Mouse (Mus musculus) heart, adult 11 months (tissue): Measurements from ENCODE around the gene Ppil6.

Experiments used
- DNase-seq: peaks from one replicate; pipeline ENCODE4 v3.0.0; 2022

Ppil6 gene

DNA sequence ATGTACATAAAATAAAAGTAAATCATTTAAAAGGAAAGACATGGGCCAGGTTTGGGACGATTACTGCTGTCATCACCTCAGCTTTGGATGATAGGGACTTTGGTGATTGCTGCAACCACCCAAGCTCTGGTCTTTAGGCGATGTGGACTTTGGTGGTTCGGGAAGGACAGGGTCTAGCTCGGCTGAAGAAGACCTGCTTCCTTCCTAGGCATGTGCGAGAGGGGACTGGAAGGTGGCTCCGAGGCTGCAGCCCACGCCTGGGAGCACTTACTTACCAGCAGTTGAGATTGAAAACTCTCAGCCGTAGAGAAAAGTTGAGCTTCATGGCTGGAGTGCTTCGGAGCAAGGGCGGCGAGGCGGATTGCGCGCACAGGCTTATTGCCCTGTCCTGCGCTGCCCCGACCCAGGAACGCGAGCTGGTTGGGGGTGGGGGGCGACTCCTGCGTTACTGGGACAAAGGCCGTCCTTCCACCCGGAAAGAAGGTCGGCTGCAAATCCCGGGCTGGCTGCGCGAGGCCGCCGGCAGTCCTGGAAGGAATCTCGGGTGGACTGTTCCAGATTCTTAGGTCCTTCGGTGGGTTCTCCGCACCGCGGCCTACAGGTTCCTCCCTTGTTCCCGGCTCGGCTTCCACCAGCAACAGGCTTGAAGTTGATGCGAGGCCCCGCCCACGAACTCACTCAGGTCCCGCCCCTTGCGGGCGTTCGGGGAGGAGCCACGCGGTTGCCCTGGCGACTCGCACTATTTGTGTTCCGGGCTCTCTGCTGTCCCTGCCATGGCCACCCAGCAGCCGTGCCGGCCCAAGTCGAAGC is at the start of gene Ppil6, which contains the start of gene Smpd2:
TSS of gene Ppil6 (plus strand) at position 732 of the 810 bp plus-strand sequence.
TSS of gene Smpd2 (minus strand) at position 662 of the 810 bp plus-strand sequence.
- DNase-seq = peak; percentile 99

DNA sequence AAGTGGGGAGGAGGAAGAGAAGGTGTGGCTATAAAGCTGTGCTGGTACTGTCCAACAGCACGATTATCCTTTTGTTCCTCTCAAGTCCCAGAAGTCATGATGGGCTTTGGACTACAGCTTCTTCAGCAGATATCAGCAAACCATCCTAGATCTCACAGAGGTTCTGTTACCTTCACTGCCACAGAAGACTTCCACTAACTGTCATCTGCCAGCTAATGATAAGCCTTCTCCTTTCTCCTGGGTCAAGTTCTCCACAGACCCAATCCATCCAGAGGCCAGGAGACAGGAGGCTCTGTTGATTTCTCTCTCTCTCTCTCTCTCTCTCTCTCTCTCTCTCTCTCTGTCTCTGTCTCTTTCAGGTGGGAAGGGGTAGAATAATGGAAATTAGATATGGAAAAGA is 42.0 kb upstream of the Ppil6 start:
- DNase-seq = peak; percentile 8

- no peak for DNase-seq
Measured at GRCm38 (mm10) chr10:41449684-41450083, 40.6 kb upstream of the Ppil6 start.

GRCm38 (mm10) chr10:41450137-41450670 is 40.0 kb upstream of the Ppil6 start, which contains the start of gene Zbtb24:
TSS of gene Zbtb24 (plus strand) at chr10:41450383.
- DNase-seq = peak; percentile 99

DNA sequence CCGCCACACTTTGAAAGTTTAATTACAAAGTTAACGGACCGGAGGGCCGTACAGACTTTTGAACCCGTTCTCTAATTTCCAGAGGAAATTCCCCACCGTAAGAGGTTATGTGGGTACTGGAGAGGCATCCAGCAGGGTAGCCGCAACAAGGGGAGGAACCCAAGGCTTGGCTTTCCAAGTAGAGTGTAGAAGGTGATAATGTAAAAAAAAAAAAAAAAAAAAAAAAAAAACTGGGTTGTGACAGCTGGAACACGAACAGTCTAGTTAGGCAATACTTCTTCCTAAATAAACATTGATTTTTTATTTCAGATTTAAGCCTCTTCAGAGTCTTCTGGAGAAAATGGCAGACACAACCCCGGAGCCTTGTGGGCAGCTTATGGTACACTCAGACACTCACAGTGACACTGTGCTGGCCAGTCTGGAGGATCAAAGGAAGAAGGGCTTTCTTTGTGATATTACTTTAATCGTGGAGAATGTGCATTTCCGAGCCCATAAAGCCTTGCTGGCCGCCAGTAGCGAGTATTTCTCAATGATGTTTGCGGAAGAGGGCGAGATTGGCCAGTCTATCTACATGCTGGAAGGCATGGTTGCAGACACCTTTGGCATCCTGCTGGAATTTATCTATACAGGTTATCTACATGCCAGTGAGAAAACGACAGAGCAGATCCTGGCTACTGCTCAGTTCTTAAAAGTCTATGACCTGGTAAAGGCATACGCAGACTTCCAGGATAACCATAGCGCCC is 39.3 kb upstream of the Ppil6 start:
- DNase-seq = peak; percentile 82

DNA sequence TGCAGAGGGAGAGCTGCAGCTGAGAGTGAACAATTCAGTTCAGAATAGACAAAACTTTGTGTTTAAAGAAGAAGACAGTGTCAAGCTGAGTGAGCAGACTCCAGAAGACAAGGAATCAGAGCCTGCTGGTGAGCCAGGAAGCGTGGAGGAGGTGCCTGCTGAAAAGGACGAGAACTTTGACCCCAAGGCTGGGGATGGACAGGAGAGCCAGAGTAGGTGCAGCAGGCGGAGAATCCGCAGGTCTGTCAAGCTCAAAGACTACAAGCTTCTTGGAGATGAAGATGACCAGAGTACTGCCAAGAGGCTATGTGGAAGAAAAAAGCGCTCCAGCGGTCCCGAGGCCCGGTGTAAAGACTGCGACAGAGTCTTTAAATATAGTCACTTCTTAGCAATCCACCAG is 38.6 kb upstream of the Ppil6 start:
- peak; percentile 86 for DNase-seq

- DNase-seq = peak; percentile 74
Measured at GRCm38 (mm10) chr10:41452791-41453190, 37.4 kb upstream of the Ppil6 start.

DNA sequence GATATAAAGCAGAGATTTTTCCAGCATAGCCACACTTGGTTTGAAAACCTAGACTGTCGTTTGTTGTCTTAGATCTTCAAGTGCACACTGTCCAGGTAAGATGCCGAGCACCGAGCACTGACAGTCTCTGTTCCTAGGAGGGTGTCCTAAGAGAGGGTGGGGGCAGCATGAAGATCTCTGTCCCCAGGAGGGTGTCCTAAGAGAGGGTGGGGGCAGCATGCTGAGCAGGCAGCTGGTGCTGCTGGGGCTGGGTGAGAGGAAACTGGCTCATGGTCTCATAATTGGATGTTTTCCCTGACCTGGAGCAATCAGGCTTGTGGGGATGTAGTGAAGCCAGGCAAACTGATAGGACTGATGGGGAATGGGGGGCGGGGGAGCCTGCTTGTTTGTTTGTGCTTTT is 30.2 kb upstream of the Ppil6 start:
- DNase-seq = peak; percentile 86

DNA sequence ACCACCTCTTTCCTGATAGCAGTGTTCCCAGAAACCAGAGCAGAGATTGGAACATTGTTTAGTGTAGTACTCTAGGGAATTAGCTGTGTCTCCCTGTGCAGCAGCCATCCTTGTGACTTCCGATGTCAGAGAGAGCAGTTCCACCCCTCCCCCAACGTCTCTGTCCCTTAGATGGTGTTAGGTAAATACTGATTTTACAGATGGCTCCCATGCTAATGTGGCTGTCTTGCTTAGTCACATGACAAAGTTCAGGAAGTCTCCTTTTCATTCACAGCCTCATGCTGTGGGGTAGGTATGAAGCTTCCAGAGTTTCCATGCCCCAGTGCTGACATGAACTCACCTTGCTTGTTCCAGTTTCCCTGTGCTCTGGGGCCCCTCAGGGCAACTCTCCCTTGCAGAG is 29.7 kb upstream of the Ppil6 start:
- DNase-seq = peak; percentile 88

DNA sequence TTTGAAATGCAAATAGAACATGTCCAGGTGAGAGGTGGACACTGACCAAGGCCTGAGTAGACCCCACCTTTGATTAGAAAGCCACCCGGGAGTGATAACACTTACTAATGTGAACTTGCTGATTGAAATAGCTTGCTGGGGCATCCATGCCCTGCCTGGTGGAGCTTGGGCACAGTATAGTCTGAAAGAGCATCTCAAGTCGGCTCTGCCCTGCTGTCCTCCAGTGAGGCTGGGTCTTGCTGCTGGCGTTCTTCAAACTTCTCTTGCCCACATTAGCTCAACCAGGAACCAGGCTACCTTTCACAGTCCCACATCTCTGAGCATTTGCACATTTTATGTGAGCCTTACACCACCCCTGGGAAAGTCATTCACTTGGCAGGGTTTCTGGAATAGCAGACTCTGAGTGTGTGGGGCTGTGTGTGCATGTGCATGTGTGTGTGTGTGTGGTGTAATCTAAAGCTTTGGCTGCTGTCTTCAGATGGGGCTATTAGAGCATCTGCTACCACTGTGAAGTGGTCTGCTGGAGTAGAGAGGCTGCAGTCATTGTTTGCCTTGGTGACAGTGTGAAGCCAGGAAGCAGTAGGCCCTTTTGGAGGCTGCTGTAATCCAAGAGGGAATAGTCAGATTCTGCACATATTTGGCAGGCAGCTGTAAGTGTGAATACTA is 29.0 kb upstream of the Ppil6 start:
- peak; percentile 74 for DNase-seq

- peak; percentile 82 for DNase-seq
Measured at GRCm38 (mm10) chr10:41464401-41464955, 25.8 kb upstream of the Ppil6 start.

- peak; percentile 64 for DNase-seq
Measured at GRCm38 (mm10) chr10:41467325-41467724, 22.9 kb upstream of the Ppil6 start.

GRCm38 (mm10) chr10:41470693-41471092 is 19.5 kb upstream of the Ppil6 start:
- DNase-seq = peak; percentile 6

DNA sequence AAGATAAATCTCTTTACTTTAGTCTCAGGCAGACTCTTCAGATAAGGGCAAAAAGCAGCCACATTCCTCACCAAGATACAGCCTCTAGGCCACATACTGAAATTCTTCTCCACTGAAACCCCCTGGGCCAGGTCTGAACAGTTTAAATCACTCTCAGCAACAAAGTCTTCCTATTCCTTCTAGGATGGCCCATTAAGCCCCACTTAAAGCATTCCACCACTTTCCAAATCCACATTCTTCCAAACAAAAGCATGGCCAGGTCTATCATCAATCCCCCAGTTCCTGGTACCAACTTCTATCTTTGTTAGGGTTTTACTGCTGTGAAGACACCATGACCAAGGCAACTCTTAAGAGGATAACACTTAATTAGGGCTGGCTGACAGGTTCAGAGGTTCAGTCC is 17.7 kb upstream of the Ppil6 start:
- no peak for DNase-seq

- DNase-seq = no peak
Measured at GRCm38 (mm10) chr10:41472962-41473481, 17.2 kb upstream of the Ppil6 start.

- DNase-seq = peak; percentile 93
Measured at GRCm38 (mm10) chr10:41473782-41474468, 16.3 kb upstream of the Ppil6 start.

DNA sequence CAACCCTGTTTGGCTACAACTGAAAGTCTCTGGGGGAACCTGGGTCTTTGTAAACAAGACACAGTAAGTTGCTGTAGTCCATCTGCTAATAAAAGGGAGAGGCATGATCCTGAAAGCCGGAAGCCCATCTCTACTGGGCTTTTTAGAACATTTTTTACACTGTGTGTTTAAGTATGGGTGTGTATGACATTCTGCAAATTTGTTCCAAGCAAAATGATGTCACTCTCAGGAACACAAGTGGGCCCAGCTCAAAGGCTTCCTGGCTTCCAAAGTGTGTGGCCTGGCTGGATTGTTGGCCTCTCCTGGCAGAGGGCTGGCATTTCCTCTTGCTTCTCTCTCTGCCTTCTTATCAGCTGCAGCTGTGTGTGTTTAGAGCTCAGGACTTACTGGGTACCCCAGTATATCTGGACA is 15.3 kb upstream of the Ppil6 start:
- DNase-seq = peak; percentile 95

DNA sequence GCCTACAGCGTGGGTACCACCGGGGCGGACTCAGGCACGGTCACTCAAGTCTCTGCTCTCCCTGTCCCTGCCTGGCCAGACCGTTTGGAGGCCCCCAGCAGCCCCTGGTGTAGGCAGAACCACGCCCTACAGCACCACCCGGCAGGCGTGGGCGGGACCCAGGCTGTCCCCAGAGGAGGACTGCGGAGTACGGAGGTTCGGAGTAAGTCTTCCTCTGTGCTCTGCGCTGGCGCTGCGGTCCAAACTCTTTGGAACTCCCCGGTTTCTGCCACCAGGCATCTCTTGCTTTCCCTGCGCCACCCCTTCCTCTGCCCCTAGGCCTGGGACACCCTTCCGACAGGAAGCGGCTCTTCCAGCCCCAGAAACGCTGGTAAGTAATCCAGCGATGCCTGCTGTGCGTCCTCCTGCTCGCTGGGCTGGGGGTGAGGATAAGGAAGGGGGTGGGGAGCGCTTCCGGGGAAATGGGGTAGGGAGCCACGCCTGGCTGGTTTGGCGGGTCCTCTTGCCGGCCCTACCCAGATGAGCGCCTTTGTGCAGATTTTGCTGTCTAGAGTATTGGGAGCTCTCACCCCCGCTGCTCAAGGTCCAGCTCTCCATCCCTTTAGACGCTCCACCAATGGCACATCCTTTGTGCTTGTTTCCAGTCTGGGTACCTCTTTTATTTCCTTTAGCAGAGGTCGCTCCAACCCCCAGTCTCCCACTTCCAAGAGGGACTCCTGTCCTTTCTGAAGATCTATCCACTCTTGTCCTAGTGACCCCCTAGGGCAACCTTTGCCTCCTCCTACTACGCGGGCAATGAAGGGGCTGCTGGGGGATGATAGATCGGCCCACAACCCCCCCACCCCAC is 13.8 kb upstream of the Ppil6 start, which contains the start of gene Mical1:
TSS of gene Mical1 (plus strand) at position 144 of the 847 bp plus-strand sequence.
- DNase-seq = peak; percentile 98

DNA sequence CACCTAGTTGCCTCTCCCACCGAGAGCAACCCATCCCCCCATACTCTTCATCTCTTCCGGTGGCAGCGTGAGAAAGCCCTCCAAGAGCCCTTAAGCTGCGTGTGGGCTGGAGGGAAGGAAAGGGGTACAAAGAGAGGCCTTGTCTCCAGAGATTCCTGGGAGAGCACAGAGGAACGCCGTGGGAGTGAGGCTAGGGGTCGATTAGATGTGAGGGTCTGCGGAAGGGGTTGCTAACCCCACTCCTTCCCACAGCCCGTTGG is 13.3 kb upstream of the Ppil6 start:
- DNase-seq = no peak

GRCm38 (mm10) chr10:41477278-41478181 is 12.7 kb upstream of the Ppil6 start:
- DNase-seq = peak; percentile 99
